ENCODE assay signal across 7 mouse cellular contexts in genomic region chr14:6756384-6757230, GRCm38 (mm10). TPM values are rescaled to one million over a fixed set of nuclear protein-coding genes. Genes with fewer than 3 reads are reported as not detected.
DNase-seq lines count a peak whose midpoint lies in the region; ATAC-seq and TF ChIP-seq lines count a peak whose summit lies in the region.
"Not testable (repeated sequence)": the region's sequence is repeated elsewhere in the genome, so short reads cannot be mapped to it uniquely, and the experiment has no call there.

No protein-coding gene starts in this region.

- not testable (repeated sequence) for H3K27me3 ChIP-seq in forebrain, embryonic 12.5 days; heart, embryonic 13.5 days (replicated peaks); limb, embryonic 15.5 days; midbrain, embryonic 14.5 days (ENCODE audit: control insufficient read depth, insufficient read depth, low read length); spleen, adult 2 months (ENCODE audit: control insufficient read depth, insufficient read depth, low read length)

- H3K9ac ChIP-seq in forebrain, embryonic 12.5 days: peak overlapping the region; percentile 49
- H3K9ac ChIP-seq in heart, embryonic 13.5 days: peak overlapping the region; percentile 75
- H3K9ac ChIP-seq in limb, embryonic 15.5 days: not testable (repeated sequence)
- H3K9ac ChIP-seq in midbrain, embryonic 14.5 days (replicated peaks; ENCODE audit: low read length): peak overlapping the region; percentile 31; the same call in 1 of the 2 replicates

- under 1% methylated on average over 23 of the region's 67 CpGs for WGBS in forebrain, embryonic 12.5 days
- WGBS in heart, embryonic 13.5 days: 1% methylated on average over 19 of the region's 67 CpGs
- WGBS in limb, embryonic 15.5 days: under 1% methylated on average over 13 of the region's 67 CpGs
- WGBS in midbrain, embryonic 14.5 days: 1% methylated on average over 29 of the region's 67 CpGs
- WGBS in spleen, adult 2 months: under 1% methylated on average over 25 of the region's 67 CpGs

- H3K4me3 ChIP-seq in brown adipose tissue, adult 24 weeks (ENCODE audit: insufficient read depth, low read depth, low read length): peak overlapping the region; percentile 51
- H3K4me3 ChIP-seq in forebrain, embryonic 12.5 days (replicated peaks): peak overlapping the region; percentile 45
- peak overlapping the region; percentile 54 for H3K4me3 ChIP-seq in heart, embryonic 13.5 days
- H3K4me3 ChIP-seq in limb, embryonic 15.5 days: peak overlapping the region; percentile 42
- peak overlapping the region; percentile 39 for H3K4me3 ChIP-seq in midbrain, embryonic 14.5 days (replicated peaks; ENCODE audit: low read depth, low read length)
- H3K4me3 ChIP-seq in spleen, adult 2 months (ENCODE audit: extremely low read depth, insufficient read depth, insufficient read length): peak overlapping the region; percentile 27; the same call in 1 of the 2 replicates

- not testable (repeated sequence) for TF ChIP-seq CTCF in spleen, adult 2 months (IDR thresholded peaks at IDR 0.05; ENCODE audit: extremely low read depth, insufficient read depth, insufficient read length, insufficient replicate concordance)

- not testable (repeated sequence) for ATAC-seq in forebrain, embryonic 12.5 days (ENCODE audit: low FRiP score); heart, embryonic 13.5 days (ENCODE audit: extremely low read depth, insufficient number of reproducible peaks, low FRiP score, low TSS enrichment); limb, embryonic 15.5 days (ENCODE audit: insufficient number of reproducible peaks, low FRiP score, low TSS enrichment, low read depth); midbrain, embryonic 14.5 days (ENCODE audit: low FRiP score, low TSS enrichment)

- TF ChIP-seq POLR2A in spleen, adult 2 months (IDR thresholded peaks at IDR 0.05; ENCODE audit: low read depth, low read length): not testable (repeated sequence)

- not testable (repeated sequence) for H3K36me3 ChIP-seq in forebrain, embryonic 12.5 days (replicated peaks); heart, embryonic 13.5 days; limb, embryonic 15.5 days; midbrain, embryonic 14.5 days (ENCODE audit: control insufficient read depth, insufficient read depth, low read length); spleen, adult 2 months (ENCODE audit: control insufficient read depth, insufficient read depth, low read length)

- H3K27ac ChIP-seq in brown adipose tissue, adult 24 weeks (replicated peaks; ENCODE audit: low read depth, low read length): peak overlapping the region; percentile 37; the same call in 1 of the 2 replicates
- H3K27ac ChIP-seq in forebrain, embryonic 12.5 days; limb, embryonic 15.5 days; midbrain, embryonic 14.5 days (replicated peaks; ENCODE audit: low read depth, low read length); spleen, adult 2 months (ENCODE audit: insufficient read depth, low read length): not testable (repeated sequence)
- 0 out of 2 replicates have a peak overlapping the region, but pooled peaks have one; percentile 39 for H3K27ac ChIP-seq in heart, embryonic 13.5 days (replicated peaks)

- H3K4me2 ChIP-seq in forebrain, embryonic 12.5 days: peak overlapping the region; percentile 52
- peak overlapping the region; percentile 64 for H3K4me2 ChIP-seq in heart, embryonic 13.5 days
- peak overlapping the region; percentile 53 for H3K4me2 ChIP-seq in limb, embryonic 15.5 days
- peak overlapping the region; percentile 42 for H3K4me2 ChIP-seq in midbrain, embryonic 14.5 days (ENCODE audit: low read length)

- DNase-seq in kidney, adult 18-20 months: peak; percentile 2
- peak; percentile 34 for DNase-seq in midbrain, embryonic 14.5 days
- not testable (repeated sequence) for DNase-seq in spleen, adult 2 months (ENCODE audit: low read depth in 1 of 2, low spot score in 2 of 2)

- not testable (repeated sequence) for H3K9me3 ChIP-seq in forebrain, embryonic 12.5 days; heart, embryonic 13.5 days; limb, embryonic 15.5 days; midbrain, embryonic 14.5 days (ENCODE audit: control insufficient read depth, low read length)

- H3K4me1 ChIP-seq in brown adipose tissue, adult 24 weeks (ENCODE audit: control insufficient read depth, insufficient read depth, insufficient read length, low read length); forebrain, embryonic 12.5 days; heart, embryonic 13.5 days; limb, embryonic 15.5 days; midbrain, embryonic 14.5 days (ENCODE audit: control insufficient read depth, insufficient read depth, low read length); spleen, adult 2 months (ENCODE audit: control insufficient read depth, insufficient read depth, insufficient read length): not testable (repeated sequence)

RNA-seq across cellular contexts. Expression of gene Gm3636, which starts 14.5 kb away (rescaled TPM):
- polyA plus RNA-seq in brown adipose tissue, adult 24 weeks (2012; ENCODE audit: insufficient read depth, insufficient read length, missing spikeins): not detected in 2 replicates
- polyA plus RNA-seq in forebrain, embryonic 12.5 days (2016; fragmentation: Nextera tagmentation; extraction: Ambion mirVana): 7.9 and 8.9 TPM in 2 replicates
- 9.2 and 10.4 TPM in 2 replicates for polyA plus RNA-seq in heart, embryonic 13.5 days (2015; fragmentation: Nextera tagmentation; extraction: Ambion mirVana)
- 2.7 and 3.2 TPM in 2 replicates for polyA plus RNA-seq in limb, embryonic 15.5 days (2015; fragmentation: Nextera tagmentation; extraction: Ambion mirVana)
- 16.0 and 20.2 TPM in 2 replicates for polyA plus RNA-seq in midbrain, embryonic 14.5 days (2014; fragmentation: Nextera tagmentation; extraction: Ambion mirVana)
- polyA plus RNA-seq in spleen, adult 2 months (2012; rRNA removed): 0.23 and 0.41 TPM in 2 replicates

RNA-seq across cellular contexts. Expression of gene Gm8362, which starts 17.6 kb away (rescaled TPM):
- polyA plus RNA-seq in brown adipose tissue, adult 24 weeks (2012; ENCODE audit: insufficient read depth, insufficient read length, missing spikeins): not detected in 2 replicates
- polyA plus RNA-seq in forebrain, embryonic 12.5 days (2016; fragmentation: Nextera tagmentation; extraction: Ambion mirVana): not detected in 2 replicates
- not detected in 2 replicates for polyA plus RNA-seq in heart, embryonic 13.5 days (2015; fragmentation: Nextera tagmentation; extraction: Ambion mirVana)
- not detected in 2 replicates for polyA plus RNA-seq in limb, embryonic 15.5 days (2015; fragmentation: Nextera tagmentation; extraction: Ambion mirVana)
- polyA plus RNA-seq in midbrain, embryonic 14.5 days (2014; fragmentation: Nextera tagmentation; extraction: Ambion mirVana): not detected in 2 replicates
- not detected in 2 replicates for polyA plus RNA-seq in spleen, adult 2 months (2012; rRNA removed)

RNA-seq across cellular contexts. Expression of gene Gm8050, which starts 36.6 kb away (rescaled TPM):
- polyA plus RNA-seq in brown adipose tissue, adult 24 weeks (2012; ENCODE audit: insufficient read depth, insufficient read length, missing spikeins): not detected in 2 replicates
- 0.31 TPM in 1 of 2 replicates, not detected in the other for polyA plus RNA-seq in forebrain, embryonic 12.5 days (2016; fragmentation: Nextera tagmentation; extraction: Ambion mirVana)
- polyA plus RNA-seq in heart, embryonic 13.5 days (2015; fragmentation: Nextera tagmentation; extraction: Ambion mirVana): not detected in 2 replicates
- polyA plus RNA-seq in limb, embryonic 15.5 days (2015; fragmentation: Nextera tagmentation; extraction: Ambion mirVana): not detected in 2 replicates
- 0.18 TPM in 1 of 2 replicates, not detected in the other for polyA plus RNA-seq in midbrain, embryonic 14.5 days (2014; fragmentation: Nextera tagmentation; extraction: Ambion mirVana)
- not detected in 2 replicates for polyA plus RNA-seq in spleen, adult 2 months (2012; rRNA removed)
